Mouse (Mus musculus) kidney, embryonic 14.5 days (tissue): ENCODE results near the gene Rgs8. TPM values are rescaled to one million over a fixed set of nuclear protein-coding genes. Genes with fewer than 3 reads are reported as not detected.

Experiments
- ATAC-seq: fragments of 200-750 bp; cut with Nextera tagmentation; 2 replicates; pipeline ENCODE4 v1.8.0; 2017; ENCODE audit warnings: moderate number of reproducible peaks, mild to moderate bottlenecking, moderate TSS enrichment, moderate library complexity; ENCODE audit not compliant: low FRiP score, low TSS enrichment
- H3K27ac ChIP-seq: fragments of 300-500 bp; sonication (generic); 2 replicates; pipeline ENCODE4 v1.5.1; 2014; ENCODE audit warnings: low read depth, mild to moderate bottlenecking, low read length, moderate library complexity, mixed read lengths
- H3K27me3 ChIP-seq: fragments of 300-500 bp; sonication (generic); 2 replicates; pipeline ENCODE4 v1.6.1; 2014; ENCODE audit warnings: mild to moderate bottlenecking, low read length; ENCODE audit not compliant: control insufficient read depth, insufficient read depth
- H3K36me3 ChIP-seq: fragments of 300-500 bp; sonication (generic); 2 replicates; pipeline ENCODE4 v1.6.1; 2014; ENCODE audit warnings: low read length, mixed read lengths; ENCODE audit not compliant: control insufficient read depth, insufficient read depth
- H3K4me1 ChIP-seq: fragments of 300-500 bp; sonication (generic); 2 replicates; pipeline ENCODE4 v1.6.1; 2014; ENCODE audit warnings: low read length, mixed read lengths; ENCODE audit not compliant: control insufficient read depth, insufficient read depth
- H3K4me2 ChIP-seq: fragments of 300-500 bp; sonication (generic); replicated peaks from 2 replicates; pipeline ENCODE4 v1.6.1; 2014; ENCODE audit warnings: low read depth, mild to moderate bottlenecking, low read length
- H3K4me3 ChIP-seq: fragments of 300-500 bp; sonication (generic); 2 replicates; pipeline ENCODE4 v1.5.1; 2014; ENCODE audit warnings: mild to moderate bottlenecking, low read length
- H3K9ac ChIP-seq: fragments of 300-500 bp; sonication (generic); 2 replicates; pipeline ENCODE4 v1.6.1; 2014; ENCODE audit warnings: low read depth, mild to moderate bottlenecking, low read length, moderate library complexity
- H3K9me3 ChIP-seq: fragments of 300-500 bp; sonication (generic); 2 replicates; pipeline ENCODE4 v1.6.1; 2016; ENCODE audit warnings: low read length; ENCODE audit not compliant: control insufficient read depth
- WGBS: fragments of 180-500 bp; shearing (Covaris S2); extraction: QIAGEN DNeasy Blood & Tissue Kit; methylation state at CpG from one replicate; pipeline ENCODE4 v1.1.7; 2014; 5-methylcytosine and 5-hydroxymethylcytosine counted together
- polyA plus RNA-seq: library from polyadenylated mRNA; unstranded; fragments of >200 nt; fragmentation: Nextera tagmentation; extraction: Ambion mirVana; gene quantifications from 2 replicates; pipeline ENCODE4 v1.2.1, GENCODE M21; 2014

Rgs8 gene
- polyA plus RNA-seq, 1 experiment from 2014 or later: 0.04 TPM

- Histone ChIP-seq H3K27ac (no peak overlapping the region), H3K4me2 (no peak overlapping the region), H3K9ac (no peak overlapping the region), H3K4me1 (peaks cover 19% of the 10 kb centered on the region), H3K36me3 (no peaks in the 10 kb centered on the region), H3K27me3 (no peaks in the 10 kb centered on the region), H3K9me3 (no peaks in the 10 kb centered on the region), H3K4me3 (no peak overlapping the region)
- 32% methylated on average over 3 of the region's 3 CpGs for WGBS
- ATAC-seq: peak; percentile 53; the same call in 1 of the 2 replicates
These were observed 52.2 kb downstream of the Rgs8 start for GRCm38 (mm10) chr1:153704996-153705395.

- Histone ChIP-seq H3K9ac (no peak overlapping the region), H3K27me3 (no peaks in the 10 kb centered on the region), H3K9me3 (no peaks in the 10 kb centered on the region), H3K4me2 (no peak overlapping the region), H3K36me3 (no peaks in the 10 kb centered on the region), H3K4me3 (no peak overlapping the region), H3K27ac (no peak overlapping the region), H3K4me1 (peaks cover 20% of the 10 kb centered on the region)
- no peak for ATAC-seq
- 88% methylated on average over 5 of the region's 5 CpGs for WGBS
These were observed 55.8 kb downstream of the Rgs8 start for GRCm38 (mm10) chr1:153708626-153709025.

- Histone ChIP-seq H3K9ac (no peak overlapping the region), H3K4me1 (peaks cover 13% of the 10 kb centered on the region), H3K27me3 (no peaks in the 10 kb centered on the region), H3K36me3 (no peaks in the 10 kb centered on the region), H3K27ac (no peak overlapping the region), H3K9me3 (no peaks in the 10 kb centered on the region), H3K4me3 (no peak overlapping the region), H3K4me2 (no peak overlapping the region)
- no peak for ATAC-seq
- 18% methylated on average over 5 of the region's 5 CpGs for WGBS
These were observed 56.6 kb downstream of the Rgs8 start for GRCm38 (mm10) chr1:153709451-153709850.

GRCm38 (mm10) chr1:153711544-153712262 lies 58.9 kb downstream of the Rgs8 start:
- no peak overlapping the region for H3K27ac ChIP-seq
- no peak for ATAC-seq
- no peak overlapping the region for H3K9ac ChIP-seq
- H3K27me3 ChIP-seq: no peaks in the 10 kb centered on the region
- H3K4me1 ChIP-seq: peaks cover 8% of the 10 kb centered on the region; the same call in 1 of the 2 replicates
- H3K4me3 ChIP-seq: no peak overlapping the region
- 74% methylated on average over 3 of the region's 3 CpGs for WGBS
- no peaks in the 10 kb centered on the region for H3K36me3 ChIP-seq
- H3K9me3 ChIP-seq: no peaks in the 10 kb centered on the region
- no peak overlapping the region for H3K4me2 ChIP-seq

GRCm38 (mm10) chr1:153712633-153713032 lies 59.8 kb downstream of the Rgs8 start:
- Histone ChIP-seq H3K4me2 (no peak overlapping the region), H3K36me3 (no peaks in the 10 kb centered on the region), H3K9ac (no peak overlapping the region), H3K9me3 (no peaks in the 10 kb centered on the region), H3K27ac (no peak overlapping the region), H3K27me3 (no peaks in the 10 kb centered on the region), H3K4me3 (no peak overlapping the region), H3K4me1 (peaks cover 8% of the 10 kb centered on the region; the same call in 1 of the 2 replicates)
- ATAC-seq: no peak
- 92% methylated on average over 2 of the region's 2 CpGs for WGBS

GRCm38 (mm10) chr1:153717990-153718389 lies 65.2 kb downstream of the Rgs8 start:
- H3K4me1 ChIP-seq: no peaks in the 10 kb centered on the region
- no peak overlapping the region for H3K27ac ChIP-seq
- no peaks in the 10 kb centered on the region for H3K36me3 ChIP-seq
- 89% methylated on average over 1 of the region's 1 CpGs for WGBS
- no peaks in the 10 kb centered on the region for H3K27me3 ChIP-seq
- H3K4me3 ChIP-seq: no peak overlapping the region
- no peak for ATAC-seq
- H3K9me3 ChIP-seq: no peaks in the 10 kb centered on the region
- H3K4me2 ChIP-seq: no peak overlapping the region
- H3K9ac ChIP-seq: no peak overlapping the region

- no peaks in the 10 kb centered on the region for H3K36me3 ChIP-seq
- no peak overlapping the region for H3K27ac ChIP-seq
- no peak overlapping the region for H3K4me2 ChIP-seq
- ATAC-seq: no peak
- H3K4me3 ChIP-seq: no peak overlapping the region
- 87% methylated on average over 7 of the region's 7 CpGs for WGBS
- no peaks in the 10 kb centered on the region for H3K27me3 ChIP-seq
- H3K9ac ChIP-seq: no peak overlapping the region
- no peaks in the 10 kb centered on the region for H3K9me3 ChIP-seq
- no peaks in the 10 kb centered on the region for H3K4me1 ChIP-seq
These were observed 68.1 kb downstream of the Rgs8 start for GRCm38 (mm10) chr1:153720935-153721334.

- WGBS: 79% methylated on average over 9 of the region's 9 CpGs
- no peak for ATAC-seq
- no peak overlapping the region for H3K9ac ChIP-seq
- no peak overlapping the region for H3K4me3 ChIP-seq
- no peak overlapping the region for H3K4me2 ChIP-seq
- no peaks in the 10 kb centered on the region for H3K9me3 ChIP-seq
- H3K27ac ChIP-seq: no peak overlapping the region
- no peaks in the 10 kb centered on the region for H3K4me1 ChIP-seq
- no peaks in the 10 kb centered on the region for H3K27me3 ChIP-seq
- H3K36me3 ChIP-seq: no peaks in the 10 kb centered on the region
These were observed 68.9 kb downstream of the Rgs8 start for GRCm38 (mm10) chr1:153721565-153722310.

GRCm38 (mm10) chr1:153723426-153723825 lies 70.6 kb downstream of the Rgs8 start:
- Histone ChIP-seq H3K27ac (no peak overlapping the region), H3K4me2 (no peak overlapping the region), H3K9ac (no peak overlapping the region), H3K9me3 (no peaks in the 10 kb centered on the region), H3K4me1 (no peaks in the 10 kb centered on the region), H3K36me3 (no peaks in the 10 kb centered on the region), H3K4me3 (no peak overlapping the region), H3K27me3 (no peaks in the 10 kb centered on the region)
- WGBS: 61% methylated on average over 9 of the region's 9 CpGs
- ATAC-seq: no peak
